Mouse (Mus musculus) liver, postnatal 0 days (tissue): Measurements from ENCODE around the gene Wfdc12. TPM values are rescaled to one million over a fixed set of nuclear protein-coding genes. Genes with fewer than 3 reads are reported as not detected.

Source experiments
- ATAC-seq: fragments of 200-750 bp; cut with Nextera tagmentation; 2 replicates; pipeline ENCODE4 v1.8.0; 2017; ENCODE audit warnings: mild to moderate bottlenecking, moderate library complexity
- DNase-seq: peaks from one replicate; pipeline ENCODE4 v3.0.0-alpha.2; 2016
- H3K27ac ChIP-seq: fragments of 300-500 bp; sonication (generic); 2 replicates; pipeline ENCODE4 v1.5.1; 2014; ENCODE audit warnings: antibody characterized with exemption, moderate library complexity, mild to moderate bottlenecking, low read depth
- H3K27me3 ChIP-seq: fragments of 300-500 bp; sonication (generic); 2 replicates; pipeline ENCODE4 v1.6.1; 2014; ENCODE audit warnings: low read length, control low read depth, mixed read lengths; ENCODE audit not compliant: insufficient read depth
- H3K36me3 ChIP-seq: fragments of 300-500 bp; sonication (generic); replicated peaks from 2 replicates; pipeline ENCODE4 v1.6.1; 2014; ENCODE audit warnings: mild to moderate bottlenecking, control low read depth, low read length, moderate library complexity, mixed read lengths; ENCODE audit not compliant: insufficient read depth
- H3K4me1 ChIP-seq: fragments of 300-500 bp; sonication (generic); 2 replicates; pipeline ENCODE4 v1.6.1; 2014; ENCODE audit warnings: antibody characterized with exemption, mild to moderate bottlenecking, control low read depth; ENCODE audit not compliant: insufficient read depth
- H3K4me2 ChIP-seq: fragments of 300-500 bp; sonication (generic); 2 replicates; pipeline ENCODE4 v1.6.1; 2014; ENCODE audit warnings: low read depth, mild to moderate bottlenecking, low read length, moderate library complexity, mixed read lengths
- H3K4me3 ChIP-seq: fragments of 300-500 bp; sonication (generic); 2 replicates; pipeline ENCODE4 v1.5.1; 2014; ENCODE audit warnings: low read depth, low read length
- H3K9ac ChIP-seq: fragments of 300-500 bp; sonication (generic); replicated peaks from 2 replicates; pipeline ENCODE4 v1.6.1; 2014; ENCODE audit warnings: mild to moderate bottlenecking, moderate library complexity
- H3K9me3 ChIP-seq: fragments of 300-500 bp; sonication (generic); 2 replicates; pipeline ENCODE4 v1.6.1; 2016; ENCODE audit warnings: mild to moderate bottlenecking, control low read depth, low read length, mixed read lengths
- CTCF ChIP-seq: sonication (generic); IDR thresholded peaks from 2 replicates; pipeline ENCODE4 v1.5.1; 2016; ENCODE audit warnings: antibody characterized with exemption, low read depth
- EP300 ChIP-seq: IDR thresholded peaks from 2 replicates; pipeline ENCODE4 v1.6.1; 2016; ENCODE audit warnings: antibody characterized with exemption, low read depth, mild to moderate bottlenecking
- WGBS: fragments of 180-500 bp; shearing (Covaris S2); extraction: QIAGEN DNeasy Blood & Tissue Kit; methylation state at CpG from one replicate; pipeline ENCODE4 v1.1.7; 2014; ENCODE audit not compliant: insufficient replicate concordance; 5-methylcytosine and 5-hydroxymethylcytosine counted together
- polyA plus RNA-seq: library from polyadenylated mRNA; unstranded; fragments of >200 nt; fragmentation: Nextera tagmentation; extraction: Ambion mirVana; gene quantifications from 2 replicates; pipeline ENCODE4 v1.2.1, GENCODE M21; 2015

The Wfdc12 gene
- polyA plus RNA-seq, 1 experiment from 2014 or later, result 0.14 TPM

DNA sequence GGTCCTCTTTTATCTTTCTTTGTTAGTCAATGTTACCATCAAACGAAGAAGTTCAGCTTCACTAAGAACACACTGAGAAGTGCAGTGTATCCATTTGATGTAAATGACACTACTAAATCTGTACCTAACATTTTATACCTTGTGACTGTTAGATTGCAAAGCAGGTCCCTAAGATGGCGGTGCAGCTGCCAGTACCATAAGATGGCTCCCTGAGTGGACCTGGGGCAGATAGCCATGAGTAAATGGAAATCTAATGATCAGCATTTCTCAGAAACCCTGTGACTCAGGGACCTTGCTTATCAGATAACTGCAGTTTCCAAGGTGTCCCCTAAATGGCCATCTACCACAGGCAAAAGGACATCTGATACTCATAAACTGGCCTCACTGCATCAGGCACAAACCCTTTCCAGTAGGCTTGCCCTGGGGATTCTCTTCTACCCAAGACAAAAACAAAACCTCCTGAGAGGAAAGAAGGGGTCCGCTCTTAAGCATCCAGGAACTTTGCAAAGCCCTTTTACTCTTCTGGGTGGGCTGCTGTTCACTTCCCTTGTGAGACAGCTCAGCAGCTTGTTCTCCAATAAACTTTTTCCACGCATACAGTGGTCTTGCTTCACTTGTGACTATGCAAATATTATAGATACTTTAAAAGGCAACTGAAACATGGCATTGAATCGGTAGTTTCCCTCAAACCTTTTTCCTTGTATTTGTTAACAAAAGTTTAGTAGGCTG is 5.7 kb upstream of the Wfdc12 start:
- H3K4me2 ChIP-seq, result no peak overlapping the region
- 77% methylated on average over 5 of the region's 5 CpGs for WGBS
- no peaks in the 10 kb centered on the region for H3K9me3 ChIP-seq

GRCm38 (mm10) chr2:164194959-164195630 is 4.7 kb upstream of the Wfdc12 start:
- no peak overlapping the region for H3K4me2 ChIP-seq
- DNase-seq (no peak), ATAC-seq (no peak)
- H3K9me3 ChIP-seq, result no peaks in the 10 kb centered on the region
- no peaks in the 10 kb centered on the region for H3K4me1 ChIP-seq
- no peaks in the 10 kb centered on the region for H3K36me3 ChIP-seq
- no peaks in the 10 kb centered on the region for H3K27me3 ChIP-seq
- H3K9ac ChIP-seq, result no peak overlapping the region
- H3K27ac ChIP-seq, result no peak overlapping the region
- TF ChIP-seq EP300, result no peak
- TF ChIP-seq CTCF, result no peak
- 65% methylated on average over 5 of the region's 5 CpGs for WGBS
- no peak overlapping the region for H3K4me3 ChIP-seq

More for the DNA sequence above, 5.7 kb upstream of the Wfdc12 start:
- H3K27ac ChIP-seq, result no peak overlapping the region
- H3K9ac ChIP-seq, result no peak overlapping the region
- TF ChIP-seq EP300 (no peak), CTCF (no peak)
- no peak for ATAC-seq
- H3K36me3 ChIP-seq, result no peaks in the 10 kb centered on the region
- no peaks in the 10 kb centered on the region for H3K4me1 ChIP-seq
- DNase-seq, result no peak
- no peak overlapping the region for H3K4me3 ChIP-seq
- H3K27me3 ChIP-seq, result no peaks in the 10 kb centered on the region

DNA sequence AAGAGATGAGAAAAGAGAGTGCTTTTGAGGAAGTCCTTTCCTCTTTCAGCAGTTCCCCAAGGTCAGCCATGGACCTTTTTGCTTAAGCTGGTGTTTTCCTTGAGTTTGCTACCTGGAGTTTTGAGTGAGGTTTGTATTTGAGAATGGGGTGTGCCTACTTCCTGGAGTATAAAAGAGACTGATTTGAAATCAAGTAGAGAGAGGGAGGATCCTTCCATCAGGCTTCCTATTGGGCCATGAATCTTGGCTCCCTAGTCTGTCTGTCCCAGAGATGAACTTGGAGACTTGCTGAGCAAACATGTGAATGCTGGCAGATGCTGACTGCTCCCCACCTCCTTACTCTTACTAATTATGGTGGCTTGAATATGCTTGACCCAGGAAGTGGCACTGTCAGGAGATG is 1.9 kb upstream of the Wfdc12 start:
- no peak overlapping the region for H3K4me3 ChIP-seq
- TF ChIP-seq EP300, result no peak
- DNase-seq (no peak), ATAC-seq (no peak)
- no peak overlapping the region for H3K27ac ChIP-seq
- H3K4me1 ChIP-seq, result no peaks in the 10 kb centered on the region
- H3K9me3 ChIP-seq, result no peaks in the 10 kb centered on the region
- no peak overlapping the region for H3K9ac ChIP-seq
- H3K4me2 ChIP-seq, result no peak overlapping the region
- H3K36me3 ChIP-seq, result no peaks in the 10 kb centered on the region
- no peaks in the 10 kb centered on the region for H3K27me3 ChIP-seq

DNA sequence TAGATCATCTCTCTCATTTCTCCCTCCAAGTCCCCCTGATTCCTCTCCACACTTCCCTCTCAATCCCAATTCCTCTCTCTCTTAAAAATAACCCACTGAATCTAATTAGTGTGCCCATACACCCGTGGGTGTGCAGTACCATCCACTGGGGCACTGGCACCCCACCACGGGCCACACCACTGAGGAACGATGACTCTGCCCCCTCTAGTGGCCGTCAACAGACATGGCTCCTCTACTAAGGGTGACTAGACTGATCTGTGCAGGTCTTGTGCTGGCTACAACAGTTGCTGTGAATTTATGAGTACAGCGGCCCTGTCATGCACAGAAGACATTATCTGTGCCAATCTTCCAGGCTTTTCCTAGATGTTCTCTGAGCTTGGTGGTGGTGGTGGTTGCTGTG is 1.7 kb downstream of the Wfdc12 start:
- DNase-seq (no peak), ATAC-seq (no peak)
- H3K27me3 ChIP-seq, result no peaks in the 10 kb centered on the region
- 25% methylated on average over 5 of the region's 5 CpGs for WGBS
- peak; percentile 70 for TF ChIP-seq CTCF
- no peak for TF ChIP-seq EP300
- no peaks in the 10 kb centered on the region for H3K36me3 ChIP-seq
- no peak overlapping the region for H3K27ac ChIP-seq
- no peak overlapping the region for H3K9ac ChIP-seq
- no peaks in the 10 kb centered on the region for H3K4me1 ChIP-seq
- H3K4me3 ChIP-seq, result no peak overlapping the region
- H3K4me2 ChIP-seq, result no peak overlapping the region
- H3K9me3 ChIP-seq, result no peaks in the 10 kb centered on the region

- ATAC-seq (no peak), DNase-seq (no peak)
- no peak overlapping the region for H3K9ac ChIP-seq
- WGBS, result 37% methylated on average over 9 of the region's 9 CpGs
- H3K9me3 ChIP-seq, result no peaks in the 10 kb centered on the region
- H3K36me3 ChIP-seq, result no peaks in the 10 kb centered on the region
- no peaks in the 10 kb centered on the region for H3K27me3 ChIP-seq
- TF ChIP-seq CTCF, result no peak
- H3K4me2 ChIP-seq, result no peak overlapping the region
- H3K4me1 ChIP-seq, result no peaks in the 10 kb centered on the region
- H3K27ac ChIP-seq, result no peak overlapping the region
- H3K4me3 ChIP-seq, result no peak overlapping the region
Measured at GRCm38 (mm10) chr2:164184145-164184719, 6.2 kb downstream of the Wfdc12 start.

DNA sequence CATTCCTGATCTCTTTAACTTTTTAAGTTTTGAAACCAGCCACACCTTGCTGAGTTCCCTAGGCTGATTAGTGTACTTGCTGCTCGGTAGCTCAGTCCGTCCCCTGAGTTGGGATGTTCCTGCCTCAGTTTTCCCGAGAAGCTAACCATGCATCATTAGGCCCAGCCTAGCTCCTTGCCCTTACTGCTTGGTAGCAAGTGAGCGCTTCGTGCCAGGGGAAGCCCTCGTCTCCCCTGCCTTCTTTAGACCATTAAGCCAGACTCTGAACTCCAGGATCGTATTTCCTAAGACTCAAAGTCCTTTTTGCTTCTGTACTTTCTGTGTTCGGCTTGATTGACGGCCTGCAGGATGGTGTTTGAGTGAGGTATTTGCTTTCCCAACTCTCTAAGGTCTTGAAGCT is 7.1 kb downstream of the Wfdc12 start:
- 66% methylated on average over 9 of the region's 9 CpGs for WGBS
- Histone ChIP-seq H3K27me3 (no peaks in the 10 kb centered on the region), H3K36me3 (no peaks in the 10 kb centered on the region), H3K4me2 (no peak overlapping the region), H3K27ac (no peak overlapping the region), H3K9me3 (no peaks in the 10 kb centered on the region), H3K4me1 (no peaks in the 10 kb centered on the region), H3K9ac (no peak overlapping the region), H3K4me3 (no peak overlapping the region)
- no peak for ATAC-seq
- no peak for DNase-seq
- TF ChIP-seq CTCF (no peak), EP300 (no peak)
